Mouse (Mus musculus) skeletal muscle tissue, postnatal 0 days (tissue): Measurements from ENCODE around the gene Utp11. TPM values are rescaled to one million over a fixed set of nuclear protein-coding genes. Genes with fewer than 3 reads are reported as not detected.

Experiments
- microRNA counts: library from miRNA; unstranded; fragments of <30 nt; microRNA quantifications from one replicate; lab custom pipeline; 2015
- microRNA-seq, 2 experiments: library from miRNA; unstranded; fragments of <30 nt; microRNA quantifications; one replicate each; pipeline ENCODE4; 2016
- polyA plus RNA-seq: library from polyadenylated mRNA; unstranded; fragments of >200 nt; fragmentation: Nextera tagmentation; extraction: Ambion mirVana; gene quantifications from 2 replicates; pipeline ENCODE4 v1.2.1, GENCODE M21; 2015

The Utp11 gene
- 66.2 and 68.7 TPM in 2 replicates for polyA plus RNA-seq

DNA sequence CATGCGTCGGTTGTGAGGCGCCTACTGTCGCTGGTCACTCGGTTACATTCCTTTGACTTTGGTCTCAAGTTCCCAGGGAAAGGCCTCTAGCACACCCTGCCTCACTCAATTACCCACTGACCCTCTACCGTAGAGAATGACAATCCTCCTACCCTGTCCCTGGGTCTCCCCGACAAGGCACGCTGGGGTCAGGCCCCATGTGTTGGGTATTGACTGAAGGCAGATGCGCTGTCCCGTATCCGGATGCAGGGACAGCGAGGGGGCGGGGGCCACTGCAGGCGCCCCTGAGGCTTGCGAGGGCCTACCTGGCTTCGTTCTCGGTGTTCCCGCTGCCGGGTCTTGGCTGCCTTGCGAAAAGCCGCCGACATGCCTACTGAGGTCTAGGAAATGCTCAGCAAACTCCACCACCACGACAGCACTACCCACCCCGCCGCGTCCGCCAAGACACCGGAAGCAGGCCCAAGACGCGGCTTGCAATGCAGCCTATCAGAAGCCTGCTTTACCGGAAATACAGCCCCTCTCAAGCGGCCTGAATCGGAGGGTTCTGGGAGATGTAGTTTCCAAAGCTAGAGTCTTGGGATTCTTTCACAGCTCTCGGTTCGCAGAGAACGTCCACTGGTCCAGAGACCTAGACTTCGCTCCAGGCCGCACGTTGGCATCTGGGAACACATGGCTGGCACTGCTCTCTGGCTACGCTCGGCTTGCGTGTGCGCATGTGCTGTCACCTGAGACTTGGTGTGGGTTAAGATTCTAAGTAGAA, at the start of gene Utp11:
Gene Utp11, minus strand, starts transcription at position 466 of the 760 bp plus-strand sequence.

DNA sequence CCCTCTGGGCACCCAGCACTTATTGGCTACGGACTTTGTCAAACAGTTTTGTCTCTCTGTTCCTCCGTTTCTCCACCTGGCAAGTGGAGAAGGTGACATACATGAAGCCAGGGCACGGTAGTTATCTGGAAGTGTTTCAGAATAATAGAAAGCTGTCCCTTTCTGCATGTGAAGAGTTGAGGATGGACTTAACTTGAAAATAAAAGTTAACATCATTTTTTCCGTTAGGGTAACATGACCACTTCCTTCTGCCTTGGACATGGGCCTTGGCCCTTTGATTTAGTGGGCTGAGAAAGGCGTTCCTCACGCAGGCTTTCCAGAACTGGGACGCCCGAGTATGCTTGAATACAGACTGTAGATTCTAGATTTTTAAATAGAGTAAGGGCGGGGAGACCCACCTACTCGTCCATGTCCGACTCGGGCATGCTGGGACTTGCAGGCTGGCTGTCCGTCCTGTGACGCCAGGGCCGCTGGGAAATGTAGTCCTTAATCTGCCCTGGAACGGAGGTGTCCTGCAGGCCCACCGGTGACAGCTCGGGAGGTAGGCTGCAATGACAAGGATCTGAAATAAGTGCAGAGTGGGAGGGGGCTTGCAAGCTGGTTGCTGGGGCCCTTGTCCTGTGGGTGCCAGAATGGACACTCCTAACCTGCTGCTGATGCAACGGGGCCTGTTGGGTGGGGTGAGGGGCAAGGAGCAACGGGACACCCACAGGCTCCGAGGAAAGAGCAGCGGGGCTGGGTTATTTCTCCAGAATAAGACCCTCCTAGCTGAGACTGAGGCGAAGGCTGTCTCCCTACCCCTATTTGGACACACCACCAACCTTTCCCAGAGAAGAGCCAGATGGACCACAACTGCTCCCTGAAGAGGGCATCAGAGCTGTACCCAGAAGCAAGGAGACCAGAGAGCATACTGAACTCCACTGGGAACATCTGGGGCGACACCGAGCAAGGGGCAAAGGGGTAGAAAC, 48.3 kb upstream of the Utp11 start, which contains the start of gene Inpp5b:
Gene Inpp5b, plus strand, starts transcription at position 475 of the 968 bp plus-strand sequence.

DNA sequence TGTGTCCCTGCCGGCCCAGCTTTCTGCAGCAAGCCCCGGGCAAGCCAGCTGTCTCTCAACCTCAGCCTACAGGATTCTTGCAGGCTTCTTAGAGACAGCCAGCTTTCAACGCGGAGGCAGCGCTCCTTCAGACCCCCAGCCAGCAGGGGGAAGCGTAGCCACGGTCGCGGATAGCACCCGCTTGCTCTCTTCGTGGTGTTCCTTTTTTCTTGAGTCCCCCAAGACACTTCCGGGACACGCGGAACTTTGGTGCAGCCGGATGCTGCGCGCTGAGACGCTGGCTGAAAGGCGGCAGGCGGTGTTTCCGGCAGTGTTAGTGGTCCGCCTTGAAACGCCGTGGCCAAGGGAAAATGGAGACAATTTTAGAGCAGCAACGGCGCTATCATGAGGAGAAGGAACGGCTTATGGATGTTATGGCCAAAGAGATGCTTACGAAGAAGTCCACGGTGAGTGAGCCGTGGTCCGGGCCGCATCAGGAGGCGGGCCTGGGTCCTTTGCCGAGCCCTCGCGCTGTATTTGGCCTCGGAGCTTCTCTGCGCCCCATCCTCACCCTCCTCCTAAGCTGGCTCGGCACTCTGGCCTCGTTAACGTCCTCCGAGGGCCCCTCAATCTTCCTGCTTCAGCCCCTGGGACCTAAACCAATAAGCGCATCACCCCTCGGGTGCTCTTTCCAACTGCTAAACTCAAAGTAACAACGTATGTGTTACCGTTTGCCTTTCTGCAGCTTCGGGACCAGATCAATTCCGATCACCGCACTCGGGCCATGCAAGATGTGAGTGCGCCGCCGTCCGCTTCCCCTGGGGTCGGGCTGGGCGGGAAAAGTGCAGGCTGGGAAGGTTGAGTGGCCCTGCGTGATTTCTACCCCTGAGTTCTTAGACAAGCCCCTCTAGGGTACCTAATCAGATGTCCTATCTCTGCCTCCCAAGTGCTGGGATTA, 21.4 kb upstream of the Utp11 start, which contains the start of gene Sf3a3:
Gene Sf3a3, plus strand, starts transcription at position 232 of the 937 bp plus-strand sequence.

DNA sequence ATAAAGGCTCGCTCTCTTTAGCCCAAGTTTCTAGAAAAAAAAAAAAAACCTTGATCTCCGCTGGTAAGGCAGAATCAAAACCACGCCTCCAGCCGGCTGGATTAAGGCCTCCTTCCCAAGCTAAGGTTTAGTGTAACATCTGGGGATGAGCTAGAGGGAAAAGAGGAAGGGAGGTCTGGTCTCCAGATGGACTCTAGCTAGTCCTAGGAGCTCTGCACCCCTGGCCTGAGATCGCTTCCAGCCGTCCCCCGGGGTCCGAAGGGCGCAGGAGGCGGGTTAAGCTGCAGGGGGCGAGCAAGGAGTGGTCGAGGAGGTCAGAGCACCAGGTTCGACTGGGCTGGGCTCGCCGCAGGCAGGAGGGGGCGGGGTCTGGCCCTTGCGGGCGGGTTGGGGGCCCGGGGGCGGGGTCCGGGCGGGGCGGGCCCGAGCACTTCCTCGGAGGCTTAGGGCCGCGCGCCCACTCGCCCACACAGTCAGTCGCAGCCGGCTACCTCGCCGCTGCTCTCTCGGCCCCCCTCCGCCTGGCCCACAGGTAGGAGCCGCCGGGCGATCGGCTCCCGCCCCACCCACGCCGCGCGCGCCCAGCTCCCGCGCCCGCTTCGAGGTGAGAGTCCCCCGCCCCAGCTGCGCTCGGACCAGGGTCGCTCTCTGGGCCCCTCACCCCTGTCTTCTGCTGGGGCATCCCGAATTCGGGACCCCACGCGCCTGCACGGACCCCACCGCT, 7.0 kb upstream of the Utp11 start, which contains the start of gene Fhl3:
Gene Fhl3, plus strand, starts transcription at position 454 of the 724 bp plus-strand sequence.

DNA sequence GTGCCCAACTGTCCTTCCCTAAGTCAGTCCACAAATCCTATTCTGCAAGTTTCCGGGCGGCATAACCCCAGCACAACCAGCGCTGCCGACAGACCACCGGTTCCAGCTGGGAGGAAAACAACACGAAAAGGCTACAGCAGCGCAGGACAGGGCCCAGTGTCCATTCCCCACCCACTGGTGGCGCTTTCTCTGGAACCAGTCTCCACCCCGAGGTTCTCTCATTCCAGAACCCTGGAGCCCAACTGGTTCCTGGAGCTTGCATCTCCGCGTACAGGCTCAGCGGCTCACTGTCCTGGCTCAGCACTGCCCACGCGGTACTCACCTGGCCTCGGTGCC, 36.9 kb downstream of the Utp11 start, which contains the start of gene Pou3f1:
Gene Pou3f1, plus strand, starts transcription at position 290 of the 336 bp plus-strand sequence.

MicroRNAs encoded within 50 kb of the gene (microRNA counts, 519-probe panel; counts per million panel counts)
- 296 counts per million, percentile 58 among the panel's probes with 10 or more counts for microRNA mmu-miR-697 (lab: Ali Mortazavi, UCI)

Small RNA genes within 50 kb of the gene (microRNA-seq; reads per million reads assigned to microRNA genes)
- gene Gm24721: 0 reads per million in 2 experiments
- gene Mir697: 0 reads per million in 2 experiments

Other genes with a start within 250 kb of the Utp11 start
- gene 3100002H09Rik, start 82.8 kb downstream of the Utp11 start, polyA plus RNA-seq: not detected in 2 replicates
- gene Pou3f1, start 36.8 kb downstream of the Utp11 start, polyA plus RNA-seq: 2.5 and 4.3 TPM in 2 replicates
- gene Fhl3, start 7.1 kb upstream of the Utp11 start, polyA plus RNA-seq: 22.3 and 26.7 TPM in 2 replicates
- gene Sf3a3, start 21.2 kb upstream of the Utp11 start, polyA plus RNA-seq: 54.0 and 55.4 TPM in 2 replicates
- 10.6 and 12.1 TPM in 2 replicates for gene Inpp5b, start 48.2 kb upstream of the Utp11 start, polyA plus RNA-seq
- gene Mtf1, start 108.5 kb upstream of the Utp11 start, polyA plus RNA-seq: 8.4 and 8.5 TPM in 2 replicates
- 14.4 and 16.5 TPM in 2 replicates for gene Yrdc, start 157.1 kb upstream of the Utp11 start, polyA plus RNA-seq
- gene 1110065P20Rik, start 157.6 kb upstream of the Utp11 start, polyA plus RNA-seq: 76.3 and 87.2 TPM in 2 replicates
- gene Maneal, start 168.6 kb upstream of the Utp11 start, polyA plus RNA-seq: 0.07 TPM in 1 of 2 replicates, not detected in the other
- not detected in 2 replicates for gene Epha10, start 187.3 kb upstream of the Utp11 start, polyA plus RNA-seq
- gene 9930104L06Rik, start 243.4 kb upstream of the Utp11 start, polyA plus RNA-seq: 6.2 and 7.4 TPM in 2 replicates
- gene Cdca8, start 245.7 kb upstream of the Utp11 start, polyA plus RNA-seq: 20.0 and 21.6 TPM in 2 replicates